Mouse (Mus musculus): ENCODE data around the gene Ripply2.

GRCm38 (mm10) chr9:87062337-87062736 is 47.0 kb downstream of the Ripply2 start:
- TF ChIP-seq POLR2A (IDR thresholded peaks at IDR 0.05; ENCODE audit: low read depth, low read length), result no peak
- TF ChIP-seq CTCF (IDR thresholded peaks at IDR 0.05; ENCODE audit: extremely low read depth, insufficient read depth, insufficient read length, insufficient replicate concordance), result no peak
